Mouse (Mus musculus): ENCODE data around the gene Plk3.

The Plk3 gene

DNA sequence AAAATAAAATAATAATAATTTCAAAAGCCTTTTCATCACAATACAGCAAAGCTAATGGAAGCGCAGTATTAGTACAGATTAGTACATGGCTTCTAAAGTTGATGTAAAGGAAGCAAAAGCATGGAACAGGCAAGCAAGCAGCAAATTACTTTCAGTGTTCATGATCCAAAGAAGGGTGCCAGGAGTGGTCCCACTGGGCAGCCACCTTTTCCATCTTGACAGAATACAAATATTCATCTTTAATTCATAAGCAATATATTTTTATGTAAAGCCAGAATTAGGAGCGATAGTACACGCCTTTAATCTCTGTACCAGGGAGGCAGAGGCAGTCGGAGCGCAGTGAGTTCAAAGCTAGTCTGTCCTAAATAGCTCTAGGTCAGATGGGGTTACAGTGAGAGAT is 14.1 kb downstream of the Plk3 start:
- no peak for DNase-seq (ENCODE audit: low spot score)

DNA sequence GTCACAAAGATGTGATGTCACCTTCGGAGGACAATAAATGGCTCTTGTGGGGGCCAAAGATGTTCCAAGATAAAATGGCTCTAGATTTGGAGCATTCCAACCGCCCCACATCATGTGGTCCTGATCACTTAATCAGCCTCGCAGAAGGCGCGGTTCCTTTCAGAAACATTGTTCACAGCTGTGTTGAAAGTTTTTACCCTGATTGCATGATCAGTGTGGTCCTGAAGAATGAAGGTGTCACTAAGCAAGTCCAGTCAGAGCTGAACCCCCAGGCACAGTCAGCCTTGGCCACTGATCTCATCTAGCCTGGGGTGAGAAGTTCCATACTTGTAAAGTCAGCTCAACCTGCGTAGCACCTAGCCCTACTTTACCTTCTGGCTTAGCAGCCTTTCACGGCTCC is 15.8 kb downstream of the Plk3 start:
- no peak for DNase-seq (ENCODE audit: low spot score)

- DNase-seq (ENCODE audit: low spot score) = no peak
These were observed 18.2 kb downstream of the Plk3 start for GRCm38 (mm10) chr4:117115592-117115991.

GRCm38 (mm10) chr4:117113237-117113636 is 20.5 kb downstream of the Plk3 start:
- no peak for DNase-seq (ENCODE audit: low spot score)

GRCm38 (mm10) chr4:117110985-117111384 is 22.8 kb downstream of the Plk3 start:
- DNase-seq (ENCODE audit: low spot score) = no peak

GRCm38 (mm10) chr4:117110249-117110648 is 23.5 kb downstream of the Plk3 start:
- DNase-seq (ENCODE audit: low spot score) = no peak

- DNase-seq (ENCODE audit: low spot score) = no peak
These were observed 24.4 kb downstream of the Plk3 start for GRCm38 (mm10) chr4:117109330-117109729.

- no peak for DNase-seq (ENCODE audit: low spot score)
These were observed 25.3 kb downstream of the Plk3 start for GRCm38 (mm10) chr4:117108524-117108849.

DNA sequence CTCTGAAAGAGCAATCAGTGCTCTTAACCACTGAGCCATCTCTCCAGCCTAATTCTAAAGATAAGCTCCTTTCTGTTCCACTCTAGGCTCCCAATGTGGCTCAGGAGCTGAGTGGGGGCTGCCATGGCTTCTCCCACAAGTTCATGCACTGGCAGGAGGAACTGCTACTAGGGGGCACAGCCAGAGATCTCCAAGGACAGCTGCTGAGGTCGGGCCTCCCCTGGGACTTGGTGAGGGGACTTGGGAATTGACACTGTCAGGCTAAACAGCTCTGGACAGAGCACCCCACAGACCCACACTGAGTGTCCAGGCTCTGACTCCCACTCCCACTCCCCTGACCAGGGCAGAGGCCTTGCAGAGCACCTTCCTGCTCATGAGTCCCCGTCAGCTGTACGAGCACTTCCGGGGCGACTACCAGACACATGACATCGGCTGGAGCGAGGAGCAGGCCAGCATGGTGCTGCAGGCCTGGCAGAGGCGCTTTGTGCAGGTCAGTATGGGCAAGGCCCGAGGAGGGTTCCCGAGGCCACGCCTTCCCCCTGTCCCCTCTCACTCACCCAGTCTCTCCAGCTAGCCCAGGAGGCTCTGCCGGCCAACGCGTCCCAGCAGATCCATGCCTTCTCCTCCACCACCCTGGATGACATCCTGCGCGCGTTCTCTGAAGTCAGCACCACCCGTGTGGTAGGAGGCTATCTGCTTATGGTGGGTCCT is 25.8 kb downstream of the Plk3 start:
- no peak for DNase-seq (ENCODE audit: low spot score)

DNA sequence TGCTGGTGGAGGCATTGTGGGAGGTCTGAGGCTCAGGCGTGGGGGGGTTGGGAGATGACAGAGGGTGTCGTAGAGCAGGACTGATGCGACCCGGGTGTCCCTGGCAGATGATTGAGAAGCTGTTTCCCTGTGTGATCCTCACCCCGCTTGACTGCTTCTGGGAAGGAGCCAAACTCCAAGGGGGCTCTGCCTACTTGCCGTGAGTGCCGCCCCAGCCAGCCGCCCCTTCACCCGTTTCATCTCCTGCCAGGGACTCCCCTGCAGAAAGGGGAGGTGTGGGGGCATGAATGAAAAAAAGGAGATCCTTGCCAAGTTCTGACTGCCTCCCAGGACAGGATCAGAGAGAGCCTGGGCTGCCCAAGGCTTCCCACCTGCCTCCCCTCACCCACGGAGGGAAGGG is 28.6 kb downstream of the Plk3 start:
- no peak for DNase-seq (ENCODE audit: low spot score)

- DNase-seq (ENCODE audit: low spot score) = no peak
These were observed 29.1 kb downstream of the Plk3 start for GRCm38 (mm10) chr4:117104672-117105071.

- peak; percentile 74 for DNase-seq (ENCODE audit: low spot score)
These were observed 32.5 kb downstream of the Plk3 start for GRCm38 (mm10) chr4:117101218-117101617.

DNA sequence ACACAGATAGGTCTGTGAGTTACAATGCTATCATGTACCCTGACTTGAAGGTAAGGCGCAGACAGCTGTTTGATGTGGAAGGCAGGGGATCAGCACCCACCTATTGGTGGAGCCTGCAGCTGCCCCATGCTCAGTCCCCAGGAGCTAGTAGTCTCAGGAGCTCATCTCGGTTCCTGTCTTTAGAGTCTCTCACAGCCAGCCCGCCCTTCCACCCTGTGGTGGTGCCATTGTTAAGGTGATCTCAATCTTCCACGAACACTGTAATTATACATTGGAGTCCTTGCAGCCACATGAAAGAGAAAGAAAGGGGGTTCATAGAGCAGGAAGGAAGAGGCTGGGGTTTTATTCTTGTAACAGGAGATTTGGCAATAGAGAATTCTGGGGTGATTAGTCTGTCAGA is 33.7 kb downstream of the Plk3 start:
- DNase-seq (ENCODE audit: low spot score) = no peak

DNA sequence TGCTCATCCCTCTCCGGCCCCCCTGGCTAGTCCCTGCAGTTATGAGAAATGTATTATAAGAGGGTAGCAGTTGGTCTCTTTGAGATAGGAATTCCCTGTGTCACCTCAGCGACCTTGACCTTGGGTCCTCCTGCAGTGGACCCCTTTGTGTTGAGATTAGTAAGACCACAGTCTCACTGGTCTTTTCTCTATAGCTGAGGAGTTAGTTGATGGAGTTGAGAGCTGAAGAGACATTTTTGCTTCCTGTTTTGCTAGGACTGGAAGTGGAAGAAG is 35.1 kb downstream of the Plk3 start:
- no peak for DNase-seq (ENCODE audit: low spot score)

DNA sequence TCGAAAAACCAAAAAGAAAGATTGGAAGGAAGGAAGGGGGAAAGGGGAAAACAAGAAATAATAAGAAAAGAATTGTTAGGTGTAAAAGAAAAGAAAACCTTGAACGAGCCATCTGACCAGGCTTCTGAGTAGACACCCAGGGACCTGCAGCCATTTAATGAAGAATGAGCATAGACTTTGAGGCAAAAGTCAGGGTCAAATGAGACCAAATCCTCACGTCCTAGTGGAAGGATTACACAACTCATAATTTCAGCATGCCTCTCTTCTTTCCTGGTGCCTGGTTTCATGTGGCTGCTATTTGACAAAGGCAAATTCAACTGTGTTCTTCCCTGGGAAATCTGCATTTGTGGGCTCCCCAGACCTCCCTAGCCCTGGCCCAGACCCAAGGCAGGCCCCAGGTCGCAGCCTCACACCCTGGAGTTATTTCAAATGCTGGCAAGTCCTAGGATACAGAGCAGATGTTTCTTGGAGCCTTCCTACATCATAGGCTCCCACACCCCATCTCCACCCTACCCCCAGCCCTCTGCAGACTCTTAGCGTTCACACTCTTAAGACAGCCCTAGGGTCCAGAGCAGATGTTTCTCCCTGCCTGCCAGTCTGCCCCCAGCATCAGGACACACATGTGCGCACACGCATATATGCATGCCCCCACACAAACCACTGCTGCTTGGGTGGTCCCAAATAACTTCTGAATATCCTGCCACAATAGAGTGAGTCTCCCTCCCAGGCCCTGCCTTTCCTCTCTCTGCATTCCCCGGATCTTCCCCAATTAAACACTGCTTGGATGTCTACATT is 35.6 kb downstream of the Plk3 start:
- DNase-seq (ENCODE audit: low spot score) = no peak

DNA sequence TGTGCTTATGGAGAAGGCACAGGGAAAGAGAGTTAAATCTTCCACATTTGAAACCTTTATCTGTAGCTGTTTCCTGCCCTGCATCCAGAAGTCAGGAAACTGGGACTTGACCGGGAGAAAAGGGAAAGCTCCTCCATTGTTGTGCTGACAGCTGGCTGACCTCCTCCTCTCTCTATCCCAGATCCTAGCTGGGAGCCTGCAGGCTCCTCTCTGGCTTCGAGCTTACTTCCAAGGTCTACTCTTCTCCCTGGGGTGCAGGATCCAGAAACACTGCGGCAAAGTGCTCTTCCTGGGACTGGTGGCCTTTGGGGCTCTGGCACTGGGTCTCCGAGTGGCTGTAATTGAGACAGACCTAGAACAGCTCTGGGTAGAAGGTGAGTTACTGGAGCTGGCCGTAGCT is 37.1 kb downstream of the Plk3 start:
- DNase-seq (ENCODE audit: low spot score) = peak; percentile 23

- peak; percentile 89 for DNase-seq (ENCODE audit: low spot score)
These were observed 38.0 kb downstream of the Plk3 start, which contains the start of gene Ptch2 for GRCm38 (mm10) chr4:117095551-117096452. Ptch2 (plus strand) TSS chr4:117096075.

DNA sequence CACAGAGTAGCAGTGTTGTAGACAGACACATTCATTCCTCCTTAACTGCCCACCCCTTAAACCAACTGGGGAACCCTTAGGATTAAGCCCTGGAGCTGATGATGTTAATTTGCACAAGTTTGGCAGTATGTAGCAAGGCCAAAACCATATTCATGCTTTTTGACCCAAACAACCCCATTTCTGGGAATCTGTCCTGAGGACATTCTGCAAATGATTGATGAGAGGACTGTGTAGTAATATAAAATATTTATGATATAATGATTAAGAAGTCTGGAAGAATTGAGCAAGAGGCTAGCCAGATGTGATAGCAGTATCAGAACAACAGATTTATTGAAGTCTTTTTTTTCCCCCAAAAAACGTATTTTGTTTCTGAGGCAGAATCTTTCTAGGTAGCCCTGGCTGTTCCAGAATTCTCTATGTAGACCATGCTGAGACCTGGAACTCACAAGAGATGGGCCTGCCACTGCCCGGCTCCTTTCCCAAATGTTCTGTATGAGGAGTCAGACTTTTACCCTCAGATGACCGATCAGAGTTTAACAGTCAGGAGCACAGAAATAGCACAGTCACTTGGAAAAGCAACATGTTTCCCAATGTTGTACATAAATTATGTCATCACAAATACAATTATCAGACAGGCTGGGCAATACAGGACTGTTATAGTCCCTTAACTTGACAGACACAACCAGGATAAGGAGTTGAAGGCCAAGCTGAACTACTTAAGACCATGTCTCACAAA is 39.0 kb downstream of the Plk3 start:
- DNase-seq (ENCODE audit: low spot score) = no peak

- no peak for DNase-seq (ENCODE audit: low spot score)
These were observed 43.2 kb downstream of the Plk3 start for GRCm38 (mm10) chr4:117090586-117090985.

DNA sequence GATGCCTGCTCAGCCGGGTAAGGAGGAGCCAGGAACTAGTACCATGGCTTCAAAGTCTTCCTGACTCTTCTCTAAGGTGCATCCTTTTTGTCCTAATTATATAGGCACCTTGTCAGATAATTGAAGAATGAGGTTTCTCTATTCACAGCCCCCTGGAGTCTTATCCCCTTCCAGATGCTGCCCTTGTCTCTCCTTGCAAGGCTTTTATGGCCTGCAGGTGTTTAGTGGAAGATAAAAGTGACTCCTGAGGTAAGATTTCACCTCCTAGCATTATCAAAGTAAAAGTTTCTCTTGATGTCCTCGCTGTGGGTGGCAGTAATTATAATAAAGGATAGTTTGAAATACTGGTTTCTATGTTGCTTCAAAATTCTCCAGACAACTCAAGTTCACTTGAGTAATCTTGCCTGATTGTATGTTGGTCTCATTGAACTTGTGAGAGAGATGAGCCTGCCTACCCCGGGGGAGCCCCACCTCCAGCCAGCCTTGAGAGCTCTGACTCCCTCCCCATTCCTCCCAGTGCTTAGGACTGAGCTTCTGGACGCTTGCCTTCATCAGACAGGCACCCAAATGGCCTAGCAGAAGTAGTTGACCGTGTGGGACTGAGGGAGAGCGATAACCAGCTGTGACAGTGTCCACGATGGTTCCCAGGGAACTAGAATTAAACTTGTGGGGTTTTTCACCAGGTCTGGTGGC is 45.7 kb downstream of the Plk3 start:
- no peak for DNase-seq (ENCODE audit: low spot score)

Data from embryo, embryonic 10 days (tissue).